Mouse (Mus musculus) urinary bladder, adult 2 months (tissue): ENCODE results near the gene Epha6. TPM values are rescaled to one million over a fixed set of nuclear protein-coding genes. Genes with fewer than 3 reads are reported as not detected.

Experiments
- DNase-seq: peaks from one replicate; pipeline ENCODE4 v3.0.0; 2022; ENCODE audit warnings: low spot score
- polyA plus RNA-seq: library from polyadenylated mRNA; depleted of rRNA; stranded (reverse); fragments of >200 nt; gene quantifications from 2 replicates; pipeline ENCODE4 v1.2.3, GENCODE M21; 2012

Epha6 gene
- polyA plus RNA-seq, 1 experiment = not detected

- no peak for DNase-seq
Observed at GRCm38 (mm10) chr16:59643766-59644165, 961.6 kb downstream of the Epha6 start.

GRCm38 (mm10) chr16:59639985-59640384 is 965.3 kb downstream of the Epha6 start:
- DNase-seq = no peak

- peak; percentile 92 for DNase-seq
Observed at GRCm38 (mm10) chr16:59639102-59639691, 966.1 kb downstream of the Epha6 start, which contains the start of gene Arl6. TSS of gene Arl6 (minus strand) at chr16:59639391.

GRCm38 (mm10) chr16:59634598-59634997 is 970.7 kb downstream of the Epha6 start:
- DNase-seq = no peak

- no peak for DNase-seq
Observed at GRCm38 (mm10) chr16:59621554-59621953, 983.8 kb downstream of the Epha6 start.

GRCm38 (mm10) chr16:59617167-59617566 is 988.2 kb downstream of the Epha6 start:
- DNase-seq = no peak

- no peak for DNase-seq
Observed at GRCm38 (mm10) chr16:59615675-59616074, 989.7 kb downstream of the Epha6 start.

- DNase-seq = no peak
Observed at GRCm38 (mm10) chr16:59610750-59611149, 994.6 kb downstream of the Epha6 start.

- DNase-seq = no peak
Observed at GRCm38 (mm10) chr16:59604078-59604781, 1001.1 kb downstream of the Epha6 start.
